Mouse (Mus musculus) hindbrain, postnatal 0 days (tissue): ENCODE measurements around the gene Msh3. TPM values are rescaled to one million over a fixed set of nuclear protein-coding genes. Genes with fewer than 3 reads are reported as not detected.
"Not testable (repeated sequence)": the region's sequence is repeated elsewhere in the genome, so short reads cannot be mapped to it uniquely, and the experiment has no call there.

Source experiments
- ATAC-seq: fragments of 200-750 bp; cut with Nextera tagmentation; 2 replicates; pipeline ENCODE4 v1.8.0; 2017; ENCODE audit warnings: mild to moderate bottlenecking, moderate TSS enrichment, moderate library complexity
- DNase-seq: peaks from one replicate; pipeline ENCODE4 v3.0.0-alpha.2; 2015; ENCODE audit warnings: low spot score
- H3K27ac ChIP-seq: fragments of 300-500 bp; sonication (generic); 2 replicates; pipeline ENCODE4 v1.5.1; 2014; ENCODE audit warnings: mild to moderate bottlenecking
- H3K27me3 ChIP-seq: fragments of 300-500 bp; sonication (generic); 2 replicates; pipeline ENCODE4 v1.6.1; 2014; ENCODE audit warnings: low read length, mixed read lengths; ENCODE audit not compliant: insufficient read depth
- H3K36me3 ChIP-seq: fragments of 300-500 bp; sonication (generic); 2 replicates; pipeline ENCODE4 v1.6.1; 2014; ENCODE audit warnings: low read length, mixed read lengths; ENCODE audit not compliant: insufficient read depth
- H3K4me1 ChIP-seq: fragments of 300-500 bp; sonication (generic); 2 replicates; pipeline ENCODE4 v1.6.1; 2014; ENCODE audit warnings: antibody characterized with exemption, low read length, mixed read lengths; ENCODE audit not compliant: insufficient read depth
- H3K4me2 ChIP-seq: fragments of 300-500 bp; sonication (generic); 2 replicates; pipeline ENCODE4 v1.6.1; 2014; ENCODE audit warnings: low read depth, mild to moderate bottlenecking, low read length, moderate library complexity, mixed read lengths
- H3K4me3 ChIP-seq: fragments of 300-500 bp; sonication (generic); 2 replicates; pipeline ENCODE4 v1.5.1; 2014; ENCODE audit warnings: low read length
- H3K9ac ChIP-seq: fragments of 300-500 bp; sonication (generic); replicated peaks from 2 replicates; pipeline ENCODE4 v1.6.1; 2014; ENCODE audit warnings: mild to moderate bottlenecking, low read length, moderate library complexity, mixed read lengths
- H3K9me3 ChIP-seq: fragments of 300-500 bp; sonication (generic); 2 replicates; pipeline ENCODE4 v1.6.1; 2016; ENCODE audit warnings: low read length, mixed read lengths
- CTCF ChIP-seq: IDR thresholded peaks from 2 replicates; pipeline ENCODE4 v1.5.1; 2016; ENCODE audit warnings: antibody characterized with exemption, control low read depth, low read depth
- WGBS: fragments of 180-500 bp; shearing (Covaris S2); extraction: QIAGEN DNeasy Blood & Tissue Kit; methylation state at CpG from one replicate; pipeline ENCODE4 v1.1.7; 2014; 5-methylcytosine and 5-hydroxymethylcytosine counted together
- polyA plus RNA-seq: library from polyadenylated mRNA; unstranded; fragments of >200 nt; fragmentation: Nextera tagmentation; extraction: Ambion mirVana; gene quantifications from 2 replicates; pipeline ENCODE4 v1.2.1, GENCODE M21; 2015
- total RNA-seq: library from RNA; depleted of rRNA; stranded (reverse); fragments of >200 nt; gene quantifications from 2 replicates; pipeline ENCODE4 v1.2.3, GENCODE M21; 2014; rRNA removed

The Msh3 gene
- total and polyA plus RNA-seq, 2 experiments from 2014 or later: 15.0 to 21.1 TPM

GRCm38 (mm10) chr13:92219774-92220173 is 135.0 kb downstream of the Msh3 start:
- 84% methylated on average over 3 of the region's 3 CpGs for WGBS

GRCm38 (mm10) chr13:92217216-92217615 is 137.6 kb downstream of the Msh3 start:
- WGBS: 88% methylated on average over 9 of the region's 9 CpGs
- H3K27ac ChIP-seq: no peak overlapping the region
- DNase-seq: no peak
- TF ChIP-seq CTCF: no peak
- H3K4me2 ChIP-seq: no peak overlapping the region
- H3K4me1 ChIP-seq: no peaks in the 10 kb centered on the region
- H3K4me3 ChIP-seq: no peak overlapping the region
- no peak overlapping the region for H3K9ac ChIP-seq
- H3K36me3 ChIP-seq: peaks cover 10% of the 10 kb centered on the region
- no peak for ATAC-seq
- H3K27me3 ChIP-seq: no peaks in the 10 kb centered on the region
- no peaks in the 10 kb centered on the region for H3K9me3 ChIP-seq

More at GRCm38 (mm10) chr13:92219774-92220173, 135.0 kb downstream of the Msh3 start:
- DNase-seq (no peak), ATAC-seq (no peak)
- peaks cover 4% of the 10 kb centered on the region for H3K36me3 ChIP-seq
- TF ChIP-seq CTCF: no peak
- H3K4me3 ChIP-seq: no peak overlapping the region
- H3K27me3 ChIP-seq: no peaks in the 10 kb centered on the region
- H3K4me2 ChIP-seq: no peak overlapping the region
- no peak overlapping the region for H3K27ac ChIP-seq
- H3K4me1 ChIP-seq: no peaks in the 10 kb centered on the region
- no peak overlapping the region for H3K9ac ChIP-seq
- H3K9me3 ChIP-seq: no peaks in the 10 kb centered on the region

GRCm38 (mm10) chr13:92196860-92197259 is 157.9 kb downstream of the Msh3 start:
- Histone ChIP-seq H3K27me3 (no peaks in the 10 kb centered on the region), H3K4me2 (no peak overlapping the region), H3K4me3 (no peak overlapping the region), H3K9ac (no peak overlapping the region), H3K36me3 (no peaks in the 10 kb centered on the region), H3K9me3 (no peaks in the 10 kb centered on the region), H3K4me1 (no peaks in the 10 kb centered on the region), H3K27ac (no peak overlapping the region)
- DNase-seq (no peak), ATAC-seq (no peak)
- no peak for TF ChIP-seq CTCF
- WGBS: 84% methylated on average over 2 of the region's 2 CpGs

GRCm38 (mm10) chr13:92193806-92194205 is 161.0 kb downstream of the Msh3 start:
- H3K27me3 ChIP-seq: not testable (repeated sequence)

DNA sequence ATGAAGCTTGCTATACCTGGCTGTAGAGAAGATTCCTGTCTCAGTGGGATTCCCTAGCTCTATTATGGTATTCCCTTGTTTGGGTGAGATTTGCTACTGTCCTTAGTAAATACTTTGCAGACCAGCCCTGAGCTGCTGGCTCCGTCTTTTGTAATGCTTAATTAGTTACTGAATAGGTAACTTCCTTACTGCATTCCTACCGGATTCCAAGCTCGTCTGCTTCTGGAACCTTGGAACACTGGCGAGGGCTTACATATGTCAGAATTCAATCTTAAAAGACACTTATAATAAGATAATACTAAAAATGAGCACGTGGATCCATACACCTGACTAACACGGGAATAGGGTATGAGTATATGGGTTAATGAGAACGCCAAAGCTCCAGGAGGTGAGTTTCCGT is 182.1 kb downstream of the Msh3 start:
- H3K27me3 ChIP-seq, H3K9me3 ChIP-seq, H3K4me2 ChIP-seq, H3K4me1 ChIP-seq, H3K36me3 ChIP-seq, H3K9ac ChIP-seq, H3K4me3 ChIP-seq, ATAC-seq, DNase-seq, H3K27ac ChIP-seq: not testable (repeated sequence)
- 81% methylated on average over 8 of the region's 8 CpGs for WGBS

More at GRCm38 (mm10) chr13:92193806-92194205, 161.0 kb downstream of the Msh3 start:
- DNase-seq, H3K36me3 ChIP-seq, ATAC-seq, H3K4me3 ChIP-seq, H3K27ac ChIP-seq, H3K4me2 ChIP-seq, H3K4me1 ChIP-seq, H3K9me3 ChIP-seq, H3K9ac ChIP-seq: not testable (repeated sequence)
- WGBS: 88% methylated on average over 5 of the region's 5 CpGs

Other genes with a start within 250 kb of the Msh3 start
- 61.2 and 99.6 TPM in 2 replicates for gene Rasgrf2, start 223.3 kb downstream of the Msh3 start, total RNA-seq
- gene Rasgrf2, start 223.3 kb downstream of the Msh3 start, polyA plus RNA-seq: 11.0 and 12.9 TPM in 2 replicates
- not detected in 2 replicates for gene Gm20379, start 49.0 kb downstream of the Msh3 start, total RNA-seq
- 0.73 and 0.83 TPM in 2 replicates for gene Gm20379, start 49.0 kb downstream of the Msh3 start, polyA plus RNA-seq
- 4.1 and 4.3 TPM in 2 replicates for gene Dhfr, start 277 bp downstream of the Msh3 start, total RNA-seq
- gene Dhfr, start 277 bp downstream of the Msh3 start, polyA plus RNA-seq: 4.5 and 5.3 TPM in 2 replicates
- gene Ankrd34b, start 70.9 kb upstream of the Msh3 start, total RNA-seq: 5.9 and 9.1 TPM in 2 replicates
- gene Ankrd34b, start 70.9 kb upstream of the Msh3 start, polyA plus RNA-seq: 5.0 and 5.8 TPM in 2 replicates
- gene Fam151b, start 129.0 kb upstream of the Msh3 start, total RNA-seq: 4.1 and 10.4 TPM in 2 replicates
- gene Fam151b, start 129.0 kb upstream of the Msh3 start, polyA plus RNA-seq: 0.16 TPM in 1 of 2 replicates, not detected in the other
- gene Zfyve16, start 175.9 kb upstream of the Msh3 start, total RNA-seq: 10.6 and 13.5 TPM in 2 replicates
- 5.7 and 6.4 TPM in 2 replicates for gene Zfyve16, start 175.9 kb upstream of the Msh3 start, polyA plus RNA-seq
- not detected in 2 replicates for gene Spz1, start 221.2 kb upstream of the Msh3 start, total RNA-seq
- not detected in 2 replicates for gene Spz1, start 221.2 kb upstream of the Msh3 start, polyA plus RNA-seq